Mouse (Mus musculus) lung, embryonic 16.5 days (tissue): ENCODE measurements around the gene Pik3r2. TPM values are rescaled to one million over a fixed set of nuclear protein-coding genes. Genes with fewer than 3 reads are reported as not detected.

ENCODE experiments used
- ATAC-seq: fragments of 200-750 bp; cut with Nextera tagmentation; 2 replicates; pipeline ENCODE4 v1.8.0; 2017; ENCODE audit warnings: low read depth, mild to moderate bottlenecking, moderate library complexity
- H3K27ac ChIP-seq: fragments of 300-500 bp; sonication (generic); 2 replicates; pipeline ENCODE4 v1.5.1; 2014; ENCODE audit warnings: mild to moderate bottlenecking, control low read depth, low read length
- H3K27me3 ChIP-seq: fragments of 300-500 bp; sonication (generic); 2 replicates; pipeline ENCODE4 v1.6.1; 2014; ENCODE audit warnings: low read depth, low read length, mixed read lengths; ENCODE audit not compliant: control insufficient read depth, insufficient read depth
- H3K36me3 ChIP-seq: fragments of 300-500 bp; sonication (generic); 2 replicates; pipeline ENCODE4 v1.6.1; 2014; ENCODE audit warnings: low read length; ENCODE audit not compliant: control insufficient read depth, insufficient read depth
- H3K4me1 ChIP-seq: fragments of 300-500 bp; sonication (generic); replicated peaks from 2 replicates; pipeline ENCODE4 v1.6.1; 2014; ENCODE audit warnings: low read length, mixed read lengths; ENCODE audit not compliant: control insufficient read depth, insufficient read depth
- H3K4me2 ChIP-seq: fragments of 300-500 bp; sonication (generic); 2 replicates; pipeline ENCODE4 v1.6.1; 2014; ENCODE audit warnings: low read depth, low read length, control low read depth
- H3K4me3 ChIP-seq: fragments of 300-500 bp; sonication (generic); 2 replicates; pipeline ENCODE4 v1.5.1; 2014; ENCODE audit warnings: mild to moderate bottlenecking, low read length, control low read depth
- H3K9ac ChIP-seq: fragments of 300-500 bp; sonication (generic); 2 replicates; pipeline ENCODE4 v1.6.1; 2014; ENCODE audit warnings: low read length, control low read depth
- H3K9me3 ChIP-seq: fragments of 300-500 bp; sonication (generic); 2 replicates; pipeline ENCODE4 v1.6.1; 2016; ENCODE audit warnings: low read length; ENCODE audit not compliant: control insufficient read depth
- WGBS: fragments of 180-500 bp; shearing (Covaris S2); extraction: QIAGEN DNeasy Blood & Tissue Kit; methylation state at CpG from one replicate; pipeline ENCODE4 v1.1.7; 2014; 5-methylcytosine and 5-hydroxymethylcytosine counted together
- polyA plus RNA-seq: library from polyadenylated mRNA; unstranded; fragments of >200 nt; fragmentation: Nextera tagmentation; extraction: Ambion mirVana; gene quantifications from 2 replicates; pipeline ENCODE4 v1.2.1, GENCODE M21; 2015

Gene Pik3r2
- polyA plus RNA-seq, 1 experiment from 2014 or later: 56.8 TPM

GRCm38 (mm10) chr8:70757523-70758307, 18.8 kb downstream of the Pik3r2 start:
- WGBS: 73% methylated on average over 22 of the region's 22 CpGs
- Histone ChIP-seq H3K4me3 (no peak overlapping the region), H3K9me3 (no peaks in the 10 kb centered on the region), H3K4me1 (peaks cover 33% of the 10 kb centered on the region), H3K27ac (no peak overlapping the region), H3K9ac (no peak overlapping the region), H3K27me3 (no peaks in the 10 kb centered on the region), H3K36me3 (peaks cover 12% of the 10 kb centered on the region), H3K4me2 (no peak overlapping the region)
- ATAC-seq: no peak

- H3K27ac ChIP-seq: no peak overlapping the region
- H3K4me3 ChIP-seq: no peak overlapping the region
- H3K9ac ChIP-seq: no peak overlapping the region
- no peaks in the 10 kb centered on the region for H3K27me3 ChIP-seq
- H3K4me2 ChIP-seq: no peak overlapping the region
- H3K4me1 ChIP-seq: peaks cover 36% of the 10 kb centered on the region
- H3K9me3 ChIP-seq: no peaks in the 10 kb centered on the region
- peaks cover 12% of the 10 kb centered on the region for H3K36me3 ChIP-seq
- WGBS: 90% methylated on average over 6 of the region's 6 CpGs
- no peak for ATAC-seq
These were observed 20.0 kb downstream of the Pik3r2 start for GRCm38 (mm10) chr8:70756476-70757040.

GRCm38 (mm10) chr8:70755661-70756475, 20.6 kb downstream of the Pik3r2 start:
- 81% methylated on average over 24 of the region's 24 CpGs for WGBS
- Histone ChIP-seq H3K27me3 (no peaks in the 10 kb centered on the region), H3K36me3 (peaks cover 12% of the 10 kb centered on the region), H3K4me3 (no peak overlapping the region; the same call in none of the 2 replicates), H3K4me2 (peak overlapping the region; percentile 94; the same call in 1 of the 2 replicates), H3K4me1 (peaks cover 36% of the 10 kb centered on the region), H3K9ac (peak overlapping the region; percentile 83; the same call in 1 of the 2 replicates), H3K9me3 (no peaks in the 10 kb centered on the region), H3K27ac (no peak overlapping the region)
- no peak for ATAC-seq

- peak overlapping the region; percentile 72 for H3K4me3 ChIP-seq
- H3K4me1 ChIP-seq: peaks cover 33% of the 10 kb centered on the region
- 14% methylated on average over 50 of the region's 50 CpGs for WGBS
- H3K27me3 ChIP-seq: no peaks in the 10 kb centered on the region
- H3K27ac ChIP-seq: 0 out of 2 replicates have a peak overlapping the region, but pooled peaks have one; percentile 9
- peaks cover 12% of the 10 kb centered on the region for H3K36me3 ChIP-seq
- peak overlapping the region; percentile 94 for H3K4me2 ChIP-seq
- H3K9ac ChIP-seq: peak overlapping the region; percentile 83
- peak; percentile 8 for ATAC-seq
- no peaks in the 10 kb centered on the region for H3K9me3 ChIP-seq
These were observed 21.4 kb downstream of the Pik3r2 start for GRCm38 (mm10) chr8:70754871-70755660.

- peak within 1 kb of the TSS; percentile 94 for H3K4me2 ChIP-seq
- H3K27me3 ChIP-seq: no peaks in the 10 kb centered on the region
- 7% methylated on average over 37 of the region's 37 CpGs for WGBS
- H3K27ac ChIP-seq: peak within 1 kb of the TSS; percentile 90
- peaks cover 12% of the 10 kb centered on the region for H3K36me3 ChIP-seq
- H3K4me3 ChIP-seq: peak within 1 kb of the TSS; percentile 72
- peak; percentile 97 for ATAC-seq
- H3K9me3 ChIP-seq: no peaks in the 10 kb centered on the region
- H3K9ac ChIP-seq: peak within 1 kb of the TSS; percentile 83
- H3K4me1 ChIP-seq: peaks cover 26% of the 10 kb centered on the region
These were observed 22.3 kb downstream of the Pik3r2 start, which contains the start of gene Rab3a for GRCm38 (mm10) chr8:70754043-70754870. Rab3a (plus strand) TSS chr8:70754679.

- Histone ChIP-seq H3K9ac (peak overlapping the region; percentile 56), H3K27ac (peak overlapping the region; percentile 90), H3K36me3 (peaks cover 9% of the 10 kb centered on the region), H3K4me2 (peak overlapping the region; percentile 43), H3K4me3 (peak overlapping the region; percentile 23), H3K9me3 (no peaks in the 10 kb centered on the region), H3K27me3 (peaks cover 5% of the 10 kb centered on the region; the same call in 1 of the 2 replicates), H3K4me1 (peaks cover 17% of the 10 kb centered on the region)
- peak; percentile 21; the same call in 1 of the 2 replicates for ATAC-seq
- WGBS: 16% methylated on average over 21 of the region's 21 CpGs
These were observed 23.4 kb downstream of the Pik3r2 start for GRCm38 (mm10) chr8:70753151-70753550.

GRCm38 (mm10) chr8:70752000-70752764, 24.3 kb downstream of the Pik3r2 start:
- H3K9me3 ChIP-seq: no peaks in the 10 kb centered on the region
- H3K4me2 ChIP-seq: peak overlapping the region; percentile 43; the same call in 1 of the 2 replicates
- H3K27me3 ChIP-seq: peaks cover 13% of the 10 kb centered on the region
- H3K4me3 ChIP-seq: no peak overlapping the region
- H3K36me3 ChIP-seq: peaks cover 8% of the 10 kb centered on the region
- 15% methylated on average over 11 of the region's 11 CpGs for WGBS
- peak overlapping the region; percentile 90 for H3K27ac ChIP-seq
- no peak for ATAC-seq
- H3K9ac ChIP-seq: no peak overlapping the region
- peaks cover 17% of the 10 kb centered on the region for H3K4me1 ChIP-seq
